Mouse (Mus musculus): ENCODE data around the gene Ippk. TPM values are rescaled to one million over a fixed set of nuclear protein-coding genes. Genes with fewer than 3 reads are reported as not detected.

Ippk gene
- polyA plus RNA-seq, 1 experiment, result 4.5 TPM

DNA sequence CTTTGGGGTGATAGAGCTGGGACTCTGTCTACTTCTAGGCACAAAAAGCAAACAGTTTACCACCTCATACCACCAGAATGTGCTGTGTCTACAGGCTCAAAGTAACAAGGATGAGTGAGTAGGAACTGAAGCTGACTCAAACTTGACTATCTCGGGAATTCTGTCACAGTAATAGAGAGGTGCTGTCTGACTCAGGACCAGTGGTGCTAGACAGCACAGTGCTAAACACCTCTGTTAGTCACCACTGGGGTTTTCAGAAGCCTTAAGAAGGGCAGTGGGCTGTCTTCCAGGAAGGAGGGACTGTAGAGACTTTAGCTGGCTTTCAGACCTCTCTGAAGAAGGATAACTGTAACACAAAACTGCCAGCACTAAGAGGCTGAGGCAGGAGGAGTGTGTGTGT, 24.3 kb upstream of the Ippk start:
- Histone ChIP-seq H3ac (ENCODE audit: control insufficient read depth, insufficient read length) (no peak overlapping the region), H3K27me3 (ENCODE audit: control insufficient read depth, insufficient read depth, insufficient read length) (no peaks in the 10 kb centered on the region), H3K36me3 (ENCODE audit: control insufficient read depth, insufficient read depth) (no peaks in the 10 kb centered on the region), H3K79me2 (ENCODE audit: control insufficient read depth, insufficient read depth) (no peaks in the 10 kb centered on the region), H3K4me2 (ENCODE audit: low read depth) (no peak overlapping the region), H3K4me3 (no peak overlapping the region)
- no peak for TF ChIP-seq USF1 (IDR thresholded peaks at IDR 0.05; ENCODE audit: low read depth)
- TF ChIP-seq TCF12 (IDR thresholded peaks at IDR 0.05; ENCODE audit: insufficient read depth, poor library complexity, severe bottlenecking), result no peak
- TF ChIP-seq E2F4 (IDR thresholded peaks at IDR 0.05; ENCODE audit: insufficient read depth), result no peak
- TF ChIP-seq MAX (IDR thresholded peaks at IDR 0.05; ENCODE audit: low read depth), result no peak
- no peak for TF ChIP-seq MYOG (IDR thresholded peaks at IDR 0.05; ENCODE audit: control insufficient read depth in 1 of 3, insufficient read depth in 1 of 3, insufficient read length in 2 of 3, low read depth in 2 of 3)
- TF ChIP-seq TCF3 (IDR thresholded peaks at IDR 0.05; ENCODE audit: insufficient read length, low read depth), result no peak
- no peak for TF ChIP-seq POLR2A (IDR thresholded peaks at IDR 0.05; ENCODE audit: insufficient read length, low read depth)
- TF ChIP-seq POLR2AphosphoS2 (IDR thresholded peaks at IDR 0.05; ENCODE audit: insufficient read length, low read depth), result no peak
- TF ChIP-seq REST (IDR thresholded peaks at IDR 0.05; ENCODE audit: insufficient read depth, insufficient read length), result no peak
- no peak for TF ChIP-seq CEBPB (IDR thresholded peaks at IDR 0.05; ENCODE audit: insufficient read depth, poor library complexity, severe bottlenecking)

DNA sequence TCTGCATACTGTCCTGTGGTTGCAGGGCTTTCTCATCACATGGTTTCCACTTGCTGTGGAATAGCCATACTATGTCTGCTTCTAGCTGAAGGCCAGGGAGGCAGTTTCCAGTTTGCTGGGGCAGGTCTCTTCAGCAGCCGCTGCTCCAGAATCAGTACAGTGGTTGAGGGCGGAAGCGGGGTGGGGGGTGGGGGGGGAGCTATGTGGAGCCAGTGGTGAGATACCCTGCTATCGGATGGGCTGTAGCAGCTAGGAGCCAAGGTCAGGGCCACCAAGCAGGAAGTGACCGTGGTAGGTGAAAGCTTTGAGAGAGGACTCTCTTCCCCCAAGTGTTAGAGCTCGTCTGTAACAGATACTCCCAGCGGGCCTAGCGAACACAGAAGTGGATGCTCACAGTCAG, 22.9 kb upstream of the Ippk start:
- Histone ChIP-seq H3K27me3 (ENCODE audit: control insufficient read depth, insufficient read depth, insufficient read length) (no peaks in the 10 kb centered on the region), H3K4me2 (ENCODE audit: low read depth) (no peak overlapping the region), H3K79me2 (ENCODE audit: control insufficient read depth, insufficient read depth) (no peaks in the 10 kb centered on the region), H3K36me3 (ENCODE audit: control insufficient read depth, insufficient read depth) (no peaks in the 10 kb centered on the region), H3K4me3 (no peak overlapping the region), H3ac (ENCODE audit: control insufficient read depth, insufficient read length) (no peak overlapping the region)
- TF ChIP-seq TCF12 (IDR thresholded peaks at IDR 0.05; ENCODE audit: insufficient read depth, poor library complexity, severe bottlenecking) (no peak), CEBPB (IDR thresholded peaks at IDR 0.05; ENCODE audit: insufficient read depth, poor library complexity, severe bottlenecking) (no peak), USF1 (IDR thresholded peaks at IDR 0.05; ENCODE audit: low read depth) (no peak), TCF3 (IDR thresholded peaks at IDR 0.05; ENCODE audit: insufficient read length, low read depth) (no peak), POLR2AphosphoS2 (IDR thresholded peaks at IDR 0.05; ENCODE audit: insufficient read length, low read depth) (no peak), MYOD1 (IDR thresholded peaks at IDR 0.05; ENCODE audit: control insufficient read depth in 1 of 3, insufficient read length in 2 of 3, low read depth in 2 of 3) (no peak), E2F4 (IDR thresholded peaks at IDR 0.05; ENCODE audit: insufficient read depth) (no peak)

DNA sequence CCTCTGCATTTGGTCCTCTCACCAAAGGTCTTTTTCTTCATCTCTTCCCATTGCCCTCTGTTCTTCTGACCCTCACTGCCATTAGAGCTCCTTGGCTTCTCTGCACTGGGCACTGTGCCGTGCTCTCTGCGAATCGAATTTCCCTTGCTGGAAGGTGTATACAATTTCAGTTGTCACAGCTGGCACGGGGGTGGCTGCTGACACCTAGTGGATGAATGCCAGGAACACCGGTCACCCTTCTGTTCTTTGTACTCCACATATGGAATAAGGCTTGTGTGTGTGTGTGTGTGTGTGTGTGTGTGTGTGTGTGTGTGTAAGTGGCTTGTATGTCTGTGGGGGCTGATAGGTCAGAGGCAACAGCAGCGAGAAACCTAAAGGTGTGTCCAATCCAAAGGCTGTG, 20.9 kb upstream of the Ippk start:
- Histone ChIP-seq H3K79me2 (ENCODE audit: control insufficient read depth, insufficient read depth) (no peaks in the 10 kb centered on the region), H3K36me3 (ENCODE audit: control insufficient read depth, insufficient read depth) (no peaks in the 10 kb centered on the region), H3K4me3 (no peak overlapping the region), H3ac (ENCODE audit: control insufficient read depth, insufficient read length) (no peak overlapping the region), H3K27me3 (ENCODE audit: control insufficient read depth, insufficient read depth, insufficient read length) (no peaks in the 10 kb centered on the region), H3K4me2 (ENCODE audit: low read depth) (no peak overlapping the region)
- TF ChIP-seq MYOG (IDR thresholded peaks at IDR 0.05; ENCODE audit: control insufficient read depth in 1 of 3, insufficient read depth in 1 of 3, insufficient read length in 2 of 3, low read depth in 2 of 3) (peak in 1 of 3 experiments; percentile 42), TCF12 (IDR thresholded peaks at IDR 0.05; ENCODE audit: insufficient read depth, poor library complexity, severe bottlenecking) (no peak), POLR2AphosphoS2 (IDR thresholded peaks at IDR 0.05; ENCODE audit: insufficient read length, low read depth) (no peak), REST (IDR thresholded peaks at IDR 0.05; ENCODE audit: insufficient read depth, insufficient read length) (no peak), CEBPB (IDR thresholded peaks at IDR 0.05; ENCODE audit: insufficient read depth, poor library complexity, severe bottlenecking) (no peak), E2F4 (IDR thresholded peaks at IDR 0.05; ENCODE audit: insufficient read depth) (no peak), POLR2A (IDR thresholded peaks at IDR 0.05; ENCODE audit: insufficient read length, low read depth) (no peak), TCF3 (IDR thresholded peaks at IDR 0.05; ENCODE audit: insufficient read length, low read depth) (no peak), MAX (IDR thresholded peaks at IDR 0.05; ENCODE audit: low read depth) (no peak), USF1 (IDR thresholded peaks at IDR 0.05; ENCODE audit: low read depth) (no peak), MYOD1 (IDR thresholded peaks at IDR 0.05; ENCODE audit: control insufficient read depth in 1 of 3, insufficient read length in 2 of 3, low read depth in 2 of 3) (peak in 1 of 3 experiments; percentile 54), SRF (IDR thresholded peaks at IDR 0.05; ENCODE audit: control insufficient read depth, insufficient read length, low read depth) (no peak)

DNA sequence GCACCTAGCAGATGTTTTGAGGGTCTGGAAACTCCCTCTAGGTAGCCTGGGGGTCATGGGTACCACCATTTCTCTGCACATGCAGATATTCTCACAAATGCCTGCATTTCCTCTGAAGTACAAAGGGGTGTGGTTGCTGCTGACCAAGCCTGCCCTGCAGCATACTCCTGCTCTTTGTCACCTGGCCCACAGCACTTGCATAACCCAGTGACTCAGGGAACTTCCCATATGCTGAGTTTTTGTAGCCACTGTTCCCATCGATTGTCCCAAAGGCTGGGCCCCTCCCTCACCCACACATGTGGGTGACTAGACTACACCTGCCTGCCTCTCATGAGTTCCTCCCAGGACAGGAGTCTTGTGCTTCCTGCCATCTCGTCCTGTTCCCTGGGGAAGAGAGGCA, 18.4 kb upstream of the Ippk start:
- H3K4me3 ChIP-seq, result no peak overlapping the region
- no peaks in the 10 kb centered on the region for H3K27me3 ChIP-seq (ENCODE audit: control insufficient read depth, insufficient read depth, insufficient read length)
- no peaks in the 10 kb centered on the region for H3K36me3 ChIP-seq (ENCODE audit: control insufficient read depth, insufficient read depth)
- no peaks in the 10 kb centered on the region for H3K79me2 ChIP-seq (ENCODE audit: control insufficient read depth, insufficient read depth)
- TF ChIP-seq MYOG (IDR thresholded peaks at IDR 0.05; ENCODE audit: control insufficient read depth in 1 of 3, insufficient read depth in 1 of 3, insufficient read length in 2 of 3, low read depth in 2 of 3), result no peak
- no peak for TF ChIP-seq MYOD1 (IDR thresholded peaks at IDR 0.05; ENCODE audit: control insufficient read depth in 1 of 3, insufficient read length in 2 of 3, low read depth in 2 of 3)
- TF ChIP-seq POLR2AphosphoS2 (IDR thresholded peaks at IDR 0.05; ENCODE audit: insufficient read length, low read depth), result no peak
- no peak for TF ChIP-seq SRF (IDR thresholded peaks at IDR 0.05; ENCODE audit: control insufficient read depth, insufficient read length, low read depth)
- no peak for TF ChIP-seq POLR2A (IDR thresholded peaks at IDR 0.05; ENCODE audit: insufficient read length, low read depth)
- TF ChIP-seq MAX (IDR thresholded peaks at IDR 0.05; ENCODE audit: low read depth), result no peak
- H3K4me2 ChIP-seq (ENCODE audit: low read depth), result no peak overlapping the region
- H3ac ChIP-seq (ENCODE audit: control insufficient read depth, insufficient read length), result no peak overlapping the region

DNA sequence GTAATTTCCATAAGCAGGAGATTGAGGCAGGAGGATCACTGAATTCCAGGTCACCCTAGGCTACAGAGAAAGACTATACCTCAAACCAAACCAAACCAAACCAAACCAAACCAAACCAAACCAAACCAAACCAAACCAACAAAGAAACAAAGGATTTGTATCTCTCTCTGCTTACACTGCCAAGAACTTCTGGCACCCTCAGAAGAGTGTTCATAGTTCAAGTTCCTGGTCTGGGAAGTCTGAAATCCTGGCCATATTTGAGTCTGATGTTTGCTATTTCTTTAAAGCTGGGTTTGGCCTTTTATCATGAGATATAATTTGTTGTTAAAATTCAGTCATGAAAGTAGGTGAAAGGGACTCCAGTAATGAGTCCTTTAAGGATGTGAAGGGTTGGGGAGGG, 13.3 kb upstream of the Ippk start:
- Histone ChIP-seq H3K4me2 (ENCODE audit: low read depth) (no peak overlapping the region), H3K36me3 (ENCODE audit: control insufficient read depth, insufficient read depth) (no peaks in the 10 kb centered on the region), H3K4me3 (no peak overlapping the region), H3K79me2 (ENCODE audit: control insufficient read depth, insufficient read depth) (no peaks in the 10 kb centered on the region), H3K27me3 (ENCODE audit: control insufficient read depth, insufficient read depth, insufficient read length) (no peaks in the 10 kb centered on the region), H3ac (ENCODE audit: control insufficient read depth, insufficient read length) (no peak overlapping the region)
- TF ChIP-seq E2F4 (IDR thresholded peaks at IDR 0.05; ENCODE audit: insufficient read depth), result no peak
- no peak for TF ChIP-seq POLR2A (IDR thresholded peaks at IDR 0.05; ENCODE audit: insufficient read length, low read depth)
- no peak for TF ChIP-seq TCF12 (IDR thresholded peaks at IDR 0.05; ENCODE audit: insufficient read depth, poor library complexity, severe bottlenecking)
- no peak for TF ChIP-seq MYOD1 (IDR thresholded peaks at IDR 0.05; ENCODE audit: control insufficient read depth in 1 of 3, insufficient read length in 2 of 3, low read depth in 2 of 3)
- no peak for TF ChIP-seq TCF3 (IDR thresholded peaks at IDR 0.05; ENCODE audit: insufficient read length, low read depth)
- TF ChIP-seq REST (IDR thresholded peaks at IDR 0.05; ENCODE audit: insufficient read depth, insufficient read length), result no peak
- TF ChIP-seq CEBPB (IDR thresholded peaks at IDR 0.05; ENCODE audit: insufficient read depth, poor library complexity, severe bottlenecking), result no peak
- no peak for TF ChIP-seq POLR2AphosphoS2 (IDR thresholded peaks at IDR 0.05; ENCODE audit: insufficient read length, low read depth)
- no peak for TF ChIP-seq USF1 (IDR thresholded peaks at IDR 0.05; ENCODE audit: low read depth)
- no peak for TF ChIP-seq MYOG (IDR thresholded peaks at IDR 0.05; ENCODE audit: control insufficient read depth in 1 of 3, insufficient read depth in 1 of 3, insufficient read length in 2 of 3, low read depth in 2 of 3)
- TF ChIP-seq SRF (IDR thresholded peaks at IDR 0.05; ENCODE audit: control insufficient read depth, insufficient read length, low read depth), result no peak
- no peak for TF ChIP-seq MAX (IDR thresholded peaks at IDR 0.05; ENCODE audit: low read depth)

All from myocyte (in vitro differentiated cells).